Mouse (Mus musculus) stomach, postnatal 0 days (tissue): Measurements from ENCODE around the gene Glis2. TPM values are rescaled to one million over a fixed set of nuclear protein-coding genes. Genes with fewer than 3 reads are reported as not detected.
A peak's percentile ranks its signal among the peaks of the same experiment; 100 is the strongest.

ENCODE experiments used
- ATAC-seq: fragments of 200-750 bp; cut with Nextera tagmentation; 2 replicates; pipeline ENCODE4 v1.8.0; 2017; ENCODE audit not compliant: low FRiP score, low TSS enrichment
- DNase-seq: peaks from one replicate; pipeline ENCODE4 v3.0.0-alpha.2; 2016; ENCODE audit warnings: low spot score
- H3K27ac ChIP-seq: fragments of 300-500 bp; sonication (generic); replicated peaks from 2 replicates; pipeline ENCODE4 v1.5.1; 2014; ENCODE audit warnings: mild to moderate bottlenecking, control low read depth
- H3K27me3 ChIP-seq: fragments of 300-500 bp; sonication (generic); 2 replicates; pipeline ENCODE4 v1.6.1; 2014; ENCODE audit warnings: low read length; ENCODE audit not compliant: control insufficient read depth, insufficient read depth
- H3K36me3 ChIP-seq: fragments of 300-500 bp; sonication (generic); 2 replicates; pipeline ENCODE4 v1.6.1; 2014; ENCODE audit warnings: low read length, mixed read lengths; ENCODE audit not compliant: control insufficient read depth, insufficient read depth
- H3K4me1 ChIP-seq: fragments of 300-500 bp; sonication (generic); replicated peaks from 2 replicates; pipeline ENCODE4 v1.6.1; 2014; ENCODE audit warnings: antibody characterized with exemption; ENCODE audit not compliant: control insufficient read depth, insufficient read depth
- H3K4me2 ChIP-seq: fragments of 300-500 bp; sonication (generic); replicated peaks from 2 replicates; pipeline ENCODE4 v1.6.1; 2014; ENCODE audit warnings: low read depth, mild to moderate bottlenecking, control low read depth, moderate library complexity
- H3K4me3 ChIP-seq: fragments of 300-500 bp; sonication (generic); 2 replicates; pipeline ENCODE4 v1.5.1; 2014; ENCODE audit warnings: low read depth, low read length, control low read depth
- H3K9ac ChIP-seq: fragments of 300-500 bp; sonication (generic); 2 replicates; pipeline ENCODE4 v1.6.1; 2014; ENCODE audit warnings: mild to moderate bottlenecking, low read length, control low read depth, mixed read lengths
- H3K9me3 ChIP-seq: fragments of 300-500 bp; sonication (generic); 2 replicates; pipeline ENCODE4 v1.6.1; 2016; ENCODE audit warnings: low read length; ENCODE audit not compliant: control insufficient read depth
- CTCF ChIP-seq: IDR thresholded peaks from 2 replicates; pipeline ENCODE4 v1.5.1; 2016; ENCODE audit warnings: antibody characterized with exemption, low read depth, mild to moderate bottlenecking, moderate library complexity
- EP300 ChIP-seq: optimal IDR thresholded peaks from 2 replicates; pipeline ENCODE3; 2016; ENCODE audit warnings: antibody characterized with exemption
- WGBS: fragments of 180-500 bp; shearing (Covaris S2); extraction: QIAGEN DNeasy Blood & Tissue Kit; methylation state at CpG from one replicate; pipeline ENCODE4 v1.1.7; 2014; 5-methylcytosine and 5-hydroxymethylcytosine counted together
- polyA plus RNA-seq: library from polyadenylated mRNA; unstranded; fragments of >200 nt; fragmentation: Nextera tagmentation; extraction: Ambion mirVana; gene quantifications from 2 replicates; pipeline ENCODE4 v1.2.1, GENCODE M21; 2015

Glis2 gene
- polyA plus RNA-seq, 1 experiment from 2014 or later: 11.7 TPM

GRCm38 (mm10) chr16:4659326-4659725 lies 64.8 kb downstream of the Glis2 start:
- Histone ChIP-seq H3K4me2 (no peak overlapping the region), H3K9ac (no peak overlapping the region), H3K27ac (no peak overlapping the region), H3K4me1 (peaks cover 3% of the 10 kb centered on the region; the same call in 1 of the 2 replicates), H3K27me3 (no peaks in the 10 kb centered on the region), H3K4me3 (no peak overlapping the region), H3K9me3 (no peaks in the 10 kb centered on the region), H3K36me3 (peaks cover 5% of the 10 kb centered on the region; the same call in 1 of the 2 replicates)
- WGBS: 29% methylated on average over 2 of the region's 2 CpGs
- TF ChIP-seq CTCF: no peak
- no peak for TF ChIP-seq EP300
- ATAC-seq (no peak), DNase-seq (no peak)

- TF ChIP-seq EP300 (no peak), CTCF (no peak)
- WGBS: 78% methylated on average over 2 of the region's 2 CpGs
- Histone ChIP-seq H3K4me1 (no peaks in the 10 kb centered on the region), H3K36me3 (peaks cover 3% of the 10 kb centered on the region; the same call in 1 of the 2 replicates), H3K27ac (no peak overlapping the region), H3K27me3 (no peaks in the 10 kb centered on the region), H3K4me2 (no peak overlapping the region), H3K4me3 (no peak overlapping the region), H3K9me3 (no peaks in the 10 kb centered on the region), H3K9ac (no peak overlapping the region; the same call in 1 of the 2 replicates)
- DNase-seq: no peak
- no peak for ATAC-seq
Measured at GRCm38 (mm10) chr16:4661605-4662004, 67.1 kb downstream of the Glis2 start.

DNA sequence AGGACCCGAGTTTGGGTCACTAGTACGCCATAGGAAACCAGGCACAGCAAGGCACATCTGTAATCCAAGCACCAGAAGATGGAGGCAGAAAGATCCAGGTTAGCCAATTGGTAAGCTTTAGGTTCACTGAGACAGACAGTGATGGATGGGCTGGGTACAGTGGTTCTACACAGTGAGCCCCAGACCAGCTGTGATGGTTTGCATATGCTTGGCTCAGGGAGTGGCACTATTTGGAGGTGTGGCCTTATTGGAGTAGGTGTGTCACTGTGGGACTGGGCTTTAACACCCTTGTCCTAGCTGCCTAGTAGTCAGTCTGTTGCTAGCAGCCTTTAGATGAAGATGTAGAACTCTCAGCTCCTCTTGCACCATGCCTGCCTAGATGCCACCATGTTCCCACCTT lies 69.3 kb downstream of the Glis2 start:
- Histone ChIP-seq H3K36me3 (peaks cover 5% of the 10 kb centered on the region), H3K4me3 (no peak overlapping the region), H3K27ac (no peak overlapping the region), H3K9ac (no peak overlapping the region), H3K4me2 (no peak overlapping the region), H3K4me1 (no peaks in the 10 kb centered on the region), H3K27me3 (no peaks in the 10 kb centered on the region), H3K9me3 (no peaks in the 10 kb centered on the region)
- no peak for TF ChIP-seq CTCF
- no peak for TF ChIP-seq EP300
- ATAC-seq (no peak), DNase-seq (no peak)
- WGBS: 85% methylated on average over 2 of the region's 2 CpGs

GRCm38 (mm10) chr16:4665726-4666125 lies 71.2 kb downstream of the Glis2 start:
- no peaks in the 10 kb centered on the region for H3K27me3 ChIP-seq
- H3K9me3 ChIP-seq: no peaks in the 10 kb centered on the region
- H3K4me1 ChIP-seq: no peaks in the 10 kb centered on the region
- no peak for TF ChIP-seq EP300
- TF ChIP-seq CTCF: no peak
- H3K4me3 ChIP-seq: no peak overlapping the region
- peaks cover 5% of the 10 kb centered on the region for H3K36me3 ChIP-seq
- no peak overlapping the region for H3K4me2 ChIP-seq
- 89% methylated on average over 2 of the region's 2 CpGs for WGBS
- no peak overlapping the region for H3K9ac ChIP-seq
- ATAC-seq (no peak), DNase-seq (no peak)
- no peak overlapping the region for H3K27ac ChIP-seq

DNA sequence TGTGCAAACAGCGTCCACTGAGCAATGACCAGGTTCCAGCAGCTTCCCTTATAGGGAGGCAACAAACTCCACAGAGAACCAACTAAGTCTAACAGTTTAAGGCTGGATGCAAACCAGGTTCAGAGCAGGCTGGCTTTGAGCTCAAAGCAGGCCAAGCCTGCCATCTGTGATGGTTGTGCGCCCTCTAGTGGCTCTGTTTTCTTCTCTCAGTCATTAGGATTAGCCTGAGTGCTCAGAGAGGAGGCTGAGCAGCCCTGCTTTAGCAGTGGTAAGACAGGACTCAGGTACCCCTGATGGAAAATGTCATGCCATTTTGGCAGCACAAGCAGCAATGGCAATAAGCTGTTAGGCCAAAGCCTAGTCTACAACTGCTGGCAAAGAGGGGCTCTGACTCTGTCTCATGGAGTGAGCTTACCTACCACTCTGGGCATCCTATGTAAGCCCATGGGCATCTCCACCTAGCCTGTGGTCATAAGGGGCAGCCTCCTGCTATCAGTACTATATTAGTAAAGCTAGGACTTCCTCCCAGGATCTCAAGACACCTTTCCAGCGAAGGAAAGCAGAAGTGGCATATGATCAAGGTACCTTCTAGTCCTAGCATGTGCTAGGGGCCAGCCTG lies 72.8 kb downstream of the Glis2 start:
- peaks cover 5% of the 10 kb centered on the region; the same call in 1 of the 2 replicates for H3K36me3 ChIP-seq
- no peaks in the 10 kb centered on the region for H3K4me1 ChIP-seq
- no peaks in the 10 kb centered on the region for H3K9me3 ChIP-seq
- ATAC-seq (peak; percentile 85), DNase-seq (peak; percentile 85)
- WGBS: 21% methylated on average over 3 of the region's 3 CpGs
- TF ChIP-seq CTCF (peak; percentile 98), EP300 (no peak)
- H3K27me3 ChIP-seq: no peaks in the 10 kb centered on the region
- H3K9ac ChIP-seq: no peak overlapping the region
- H3K27ac ChIP-seq: no peak overlapping the region
- no peak overlapping the region for H3K4me2 ChIP-seq
- H3K4me3 ChIP-seq: no peak overlapping the region

DNA sequence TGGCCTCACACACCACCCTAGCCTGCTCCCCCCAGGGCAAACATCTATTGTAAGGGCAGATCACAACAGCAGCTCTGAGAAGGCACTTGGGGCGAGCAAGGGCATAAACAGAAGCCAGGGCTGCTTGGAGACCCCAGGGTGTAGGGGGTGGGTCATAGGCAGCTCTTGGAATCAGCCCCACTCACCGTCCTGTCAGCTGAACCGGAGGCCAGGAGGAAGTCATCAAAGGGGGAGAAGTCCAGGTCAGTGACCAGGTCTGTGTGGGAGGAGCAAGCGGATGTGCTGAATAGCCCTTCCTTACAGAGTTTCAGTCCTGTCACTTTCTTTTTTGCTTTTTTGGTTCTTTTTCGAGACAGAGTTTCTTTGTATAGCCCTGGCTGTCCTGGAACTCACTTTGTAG lies 75.8 kb downstream of the Glis2 start:
- Histone ChIP-seq H3K27ac (no peak overlapping the region), H3K9me3 (no peaks in the 10 kb centered on the region), H3K4me1 (no peaks in the 10 kb centered on the region), H3K4me3 (no peak overlapping the region), H3K36me3 (peaks cover 5% of the 10 kb centered on the region; the same call in 1 of the 2 replicates), H3K9ac (no peak overlapping the region), H3K4me2 (no peak overlapping the region), H3K27me3 (no peaks in the 10 kb centered on the region)
- no peak for ATAC-seq
- whole genome bisulfite sequencing: 82% methylated on average over 5 of the region's 5 CpGs
- DNase-seq: no peak
- no peak for TF ChIP-seq CTCF
- no peak for TF ChIP-seq EP300
